Mouse (Mus musculus): Measurements from ENCODE around the gene Gstm3. TPM values are rescaled to one million over a fixed set of nuclear protein-coding genes. Genes with fewer than 3 reads are reported as not detected.

Gene Gstm3
- polyA plus RNA-seq, 1 experiment from 2014 or later: not detected

- Histone ChIP-seq H3K27me3 (no peaks in the 10 kb centered on the region), H3K27ac (no peak overlapping the region), H3K4me2 (no peak overlapping the region), H3K9me3 (no peaks in the 10 kb centered on the region), H3K36me3 (no peaks in the 10 kb centered on the region), H3K4me3 (no peak overlapping the region), H3K9ac (no peak overlapping the region), H3K4me1 (no peaks in the 10 kb centered on the region)
- ATAC-seq (ENCODE audit: insufficient number of reproducible peaks, low FRiP score, low TSS enrichment, low read depth): no peak
- 92% methylated on average over 5 of the region's 5 CpGs for WGBS
Observed at GRCm38 (mm10) chr3:107920348-107920747, 48.7 kb downstream of the Gstm3 start.

GRCm38 (mm10) chr3:107917783-107918408, 51.2 kb downstream of the Gstm3 start:
- ATAC-seq (ENCODE audit: insufficient number of reproducible peaks, low FRiP score, low TSS enrichment, low read depth): no peak
- Histone ChIP-seq H3K4me2 (no peak overlapping the region), H3K36me3 (no peaks in the 10 kb centered on the region), H3K27ac (no peak overlapping the region), H3K27me3 (no peaks in the 10 kb centered on the region), H3K4me1 (no peaks in the 10 kb centered on the region), H3K9me3 (no peaks in the 10 kb centered on the region), H3K9ac (no peak overlapping the region), H3K4me3 (no peak overlapping the region)
- 50% methylated on average over 7 of the region's 7 CpGs for WGBS

GRCm38 (mm10) chr3:107917097-107917496, 52.0 kb downstream of the Gstm3 start:
- Histone ChIP-seq H3K27ac (no peak overlapping the region), H3K36me3 (no peaks in the 10 kb centered on the region), H3K9me3 (no peaks in the 10 kb centered on the region), H3K4me1 (no peaks in the 10 kb centered on the region), H3K4me2 (no peak overlapping the region), H3K27me3 (no peaks in the 10 kb centered on the region), H3K4me3 (no peak overlapping the region), H3K9ac (no peak overlapping the region)
- no peak for ATAC-seq (ENCODE audit: insufficient number of reproducible peaks, low FRiP score, low TSS enrichment, low read depth)
- WGBS: 77% methylated on average over 3 of the region's 3 CpGs

GRCm38 (mm10) chr3:107916674-107917073, 52.4 kb downstream of the Gstm3 start:
- no peaks in the 10 kb centered on the region for H3K36me3 ChIP-seq
- H3K4me2 ChIP-seq: no peak overlapping the region
- 77% methylated on average over 15 of the region's 15 CpGs for WGBS
- no peaks in the 10 kb centered on the region for H3K27me3 ChIP-seq
- no peak overlapping the region for H3K4me3 ChIP-seq
- no peaks in the 10 kb centered on the region for H3K9me3 ChIP-seq
- ATAC-seq (ENCODE audit: insufficient number of reproducible peaks, low FRiP score, low TSS enrichment, low read depth): no peak
- no peak overlapping the region for H3K27ac ChIP-seq
- no peak overlapping the region for H3K9ac ChIP-seq
- H3K4me1 ChIP-seq: no peaks in the 10 kb centered on the region

Other genes with a start within 250 kb of the Gstm3 start
- 17.0 and 20.7 TPM in 2 replicates for gene Csf1, start 208.8 kb downstream of the Gstm3 start, polyA plus RNA-seq (2015; fragmentation: Nextera tagmentation; extraction: Ambion mirVana)
- gene Eps8l3, start 92.1 kb downstream of the Gstm3 start, polyA plus RNA-seq (2015; fragmentation: Nextera tagmentation; extraction: Ambion mirVana): not detected in 2 replicates
- gene Gstm5, start 73.5 kb downstream of the Gstm3 start, polyA plus RNA-seq (2015; fragmentation: Nextera tagmentation; extraction: Ambion mirVana): 168 and 185 TPM in 2 replicates
- 10.7 and 11.9 TPM in 2 replicates for gene Gstm7, start 37.5 kb downstream of the Gstm3 start, polyA plus RNA-seq (2015; fragmentation: Nextera tagmentation; extraction: Ambion mirVana)
- 6.8 and 7.4 TPM in 2 replicates for gene Gstm6, start 25.5 kb downstream of the Gstm3 start, polyA plus RNA-seq (2015; fragmentation: Nextera tagmentation; extraction: Ambion mirVana)
- gene Gstm2, start 17.2 kb upstream of the Gstm3 start, polyA plus RNA-seq (2015; fragmentation: Nextera tagmentation; extraction: Ambion mirVana): 69.1 and 73.7 TPM in 2 replicates
- 56.1 and 63.9 TPM in 2 replicates for gene Gstm1, start 48.7 kb upstream of the Gstm3 start, polyA plus RNA-seq (2015; fragmentation: Nextera tagmentation; extraction: Ambion mirVana)
- 14.0 and 14.2 TPM in 2 replicates for gene Gstm4, start 75.6 kb upstream of the Gstm3 start, polyA plus RNA-seq (2015; fragmentation: Nextera tagmentation; extraction: Ambion mirVana)
- 50.1 and 51.4 TPM in 2 replicates for gene Ampd2, start 117.4 kb upstream of the Gstm3 start, polyA plus RNA-seq (2015; fragmentation: Nextera tagmentation; extraction: Ambion mirVana)
- gene Gnat2, start 123.5 kb upstream of the Gstm3 start, polyA plus RNA-seq (2015; fragmentation: Nextera tagmentation; extraction: Ambion mirVana): 0.67 and 0.96 TPM in 2 replicates
- gene Gnai3, start 176.9 kb upstream of the Gstm3 start, polyA plus RNA-seq (2015; fragmentation: Nextera tagmentation; extraction: Ambion mirVana): 179 and 183 TPM in 2 replicates
- gene Gpr61, start 185.6 kb upstream of the Gstm3 start, polyA plus RNA-seq (2015; fragmentation: Nextera tagmentation; extraction: Ambion mirVana): 0.09 TPM in 2 replicates
- 4.7 and 5.4 TPM in 2 replicates for gene Amigo1, start 217.1 kb upstream of the Gstm3 start, polyA plus RNA-seq (2015; fragmentation: Nextera tagmentation; extraction: Ambion mirVana)
- 2.4 and 3.1 TPM in 2 replicates for gene Cyb561d1, start 231.9 kb upstream of the Gstm3 start, polyA plus RNA-seq (2015; fragmentation: Nextera tagmentation; extraction: Ambion mirVana)
- gene Atxn7l2, start 241.7 kb upstream of the Gstm3 start, polyA plus RNA-seq (2015; fragmentation: Nextera tagmentation; extraction: Ambion mirVana): 18.0 and 18.7 TPM in 2 replicates